Mouse (Mus musculus) embryonic stem cell, embryonic (primary cell): ENCODE results near the gene Pcdh9.

Experiments used
- CTCF ChIA-PET, 4 experiments: fragments of 300-600 bp in 2 of 4; fragments of 350-600 bp in 2 of 4; sonication (Branson Sonifier 250); formaldehyde crosslinking; loops; one replicate each; lab custom pipeline; 2022; ENCODE audit warnings: inconsistent platforms in 2 of 4; lab: Charles Lee
- POLR2A ChIA-PET, 4 experiments: fragments of 300-600 bp in 2 of 4; fragments of 350-600 bp in 2 of 4; sonication (Branson Sonifier 250); formaldehyde crosslinking; loops; one replicate each; lab custom pipeline; 2022; ENCODE audit warnings: antibody characterized with exemption in 4 of 4, inconsistent platforms in 1 of 4; lab: Charles Lee

Gene Pcdh9

GRCm38 (mm10) chr14:93890519-93891370 lies at the start of gene Pcdh9:
Pcdh9 (minus strand) TSS chr14:93890679.
- ChIA-PET POLR2A (interaction anchor here in 1 of 4 experiments (0.6 kb wide), 1 partner anchor 74 kb away, joined by 3 read pairs; no protein-coding TSS in a partner anchor), CTCF (no interaction called here)

GRCm38 (mm10) chr14:93906928-93907327 lies 16.4 kb upstream of the Pcdh9 start:
- CTCF ChIA-PET = no interaction called here

DNA sequence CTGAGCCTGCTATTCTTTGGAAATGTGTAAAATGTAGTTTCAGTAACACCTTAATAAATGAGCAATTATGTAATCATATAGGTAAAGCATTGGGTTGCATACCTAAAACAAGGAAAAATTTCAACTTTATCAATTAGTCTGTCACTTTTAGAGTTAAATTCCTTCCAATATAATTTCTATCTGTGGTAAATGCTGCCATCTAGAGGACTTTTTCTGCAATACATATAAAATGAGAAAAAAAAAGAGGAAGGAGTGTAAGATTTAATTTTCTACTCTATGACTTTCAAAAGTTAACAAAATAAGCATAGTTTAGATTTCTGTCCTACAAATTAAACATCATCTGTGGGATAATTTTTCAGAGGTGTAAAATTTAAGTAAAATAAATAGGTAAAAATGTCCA lies 8.1 kb upstream of the Pcdh9 start:
- POLR2A ChIA-PET = no interaction called here
- CTCF ChIA-PET = no interaction called here

More at GRCm38 (mm10) chr14:93906928-93907327, 16.4 kb upstream of the Pcdh9 start:
- POLR2A ChIA-PET = no interaction called here

DNA sequence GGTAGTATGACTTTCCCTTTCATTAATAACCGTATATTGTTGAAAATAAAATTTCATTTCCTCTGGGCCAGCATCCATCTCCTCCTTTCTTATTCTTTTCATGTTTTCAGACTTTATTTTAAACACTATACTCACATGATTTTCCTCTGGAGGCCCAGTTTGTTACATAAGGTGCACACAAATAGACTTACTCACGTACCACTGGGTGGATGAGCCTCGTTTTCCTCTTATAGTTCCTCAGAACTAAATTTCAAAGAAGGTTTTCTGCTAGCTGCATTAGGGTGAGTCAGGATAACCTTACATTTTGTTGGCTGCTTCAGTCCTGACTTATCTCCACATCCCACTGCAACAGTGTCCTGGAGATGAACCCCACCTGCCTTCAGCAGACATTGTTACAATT lies 4.7 kb upstream of the Pcdh9 start:
- ChIA-PET CTCF (no interaction called here), POLR2A (no interaction called here)

DNA sequence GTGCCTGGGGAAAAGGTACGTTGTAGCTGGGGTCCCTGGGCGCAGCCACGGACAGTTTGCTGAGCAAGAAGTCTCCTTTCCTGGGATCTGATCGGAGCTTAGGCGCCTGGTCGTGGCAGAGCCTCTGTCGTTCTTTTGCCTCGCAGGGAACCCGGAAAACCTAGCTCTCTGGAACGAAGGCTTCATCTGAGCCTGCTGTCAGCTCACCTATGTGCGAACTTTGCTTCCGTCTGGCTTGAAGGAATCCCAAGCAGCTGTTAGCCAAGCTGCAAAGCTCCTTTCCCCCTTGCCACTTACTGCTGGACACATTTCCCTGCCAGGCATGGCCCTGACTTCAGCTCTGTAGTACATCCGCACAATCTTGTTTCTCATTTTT lies 880 bp upstream of the Pcdh9 start:
- CTCF ChIA-PET = no interaction called here
- POLR2A ChIA-PET = no interaction called here

DNA sequence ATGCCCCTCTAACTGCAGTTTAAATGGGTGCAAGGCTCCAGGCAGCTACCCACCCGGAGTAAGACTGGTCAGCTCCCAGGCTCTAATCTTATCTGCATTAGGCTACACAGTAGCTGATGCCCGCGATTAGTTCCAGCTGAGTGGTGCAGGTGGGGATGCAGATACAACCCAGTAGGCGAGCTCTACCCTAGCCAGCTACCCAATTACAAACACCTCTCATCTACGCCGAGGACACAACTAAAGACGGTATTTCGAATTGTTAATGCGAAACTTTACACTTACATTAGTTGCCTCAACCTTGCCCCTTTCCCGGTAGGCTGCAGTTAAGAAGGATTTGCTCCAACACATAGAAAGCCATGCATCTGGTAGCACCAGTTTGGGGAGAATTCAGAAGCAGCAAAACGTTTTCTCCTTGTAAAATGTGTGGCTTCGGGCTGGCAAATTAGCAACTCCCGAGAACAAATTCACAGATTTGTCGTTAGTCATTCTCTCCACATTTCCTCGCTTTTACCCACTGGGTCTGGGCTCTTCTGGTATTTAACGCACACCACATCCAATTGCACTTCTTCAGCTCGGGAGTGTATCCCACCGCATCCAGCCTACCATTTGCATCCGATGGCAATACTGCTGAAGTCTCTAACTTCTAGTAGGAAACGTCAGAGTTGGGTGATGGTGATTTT lies 500 bp downstream of the Pcdh9 start:
- POLR2A ChIA-PET = interaction anchor here in 1 of 4 experiments (0.6 kb wide), 1 partner anchor 73 kb away, joined by 3 read pairs; no protein-coding TSS in a partner anchor

GRCm38 (mm10) chr14:93889231-93889630 lies 1.2 kb downstream of the Pcdh9 start:
- CTCF ChIA-PET = no interaction called here
- POLR2A ChIA-PET = interaction anchor here in 1 of 4 experiments (0.7 kb wide), 1 partner anchor 26 kb away, joined by 5 read pairs; no protein-coding TSS in a partner anchor

More for the DNA sequence above, 500 bp downstream of the Pcdh9 start:
- CTCF ChIA-PET = no interaction called here

- CTCF ChIA-PET = no interaction called here
- POLR2A ChIA-PET = interaction anchor here in 1 of 4 experiments (0.7 kb wide), 1 partner anchor 27 kb away, joined by 5 read pairs; no protein-coding TSS in a partner anchor
These were observed 2.1 kb downstream of the Pcdh9 start for GRCm38 (mm10) chr14:93888346-93888745.

GRCm38 (mm10) chr14:93887066-93887465 lies 3.4 kb downstream of the Pcdh9 start:
- POLR2A ChIA-PET = no interaction called here
- CTCF ChIA-PET = no interaction called here

DNA sequence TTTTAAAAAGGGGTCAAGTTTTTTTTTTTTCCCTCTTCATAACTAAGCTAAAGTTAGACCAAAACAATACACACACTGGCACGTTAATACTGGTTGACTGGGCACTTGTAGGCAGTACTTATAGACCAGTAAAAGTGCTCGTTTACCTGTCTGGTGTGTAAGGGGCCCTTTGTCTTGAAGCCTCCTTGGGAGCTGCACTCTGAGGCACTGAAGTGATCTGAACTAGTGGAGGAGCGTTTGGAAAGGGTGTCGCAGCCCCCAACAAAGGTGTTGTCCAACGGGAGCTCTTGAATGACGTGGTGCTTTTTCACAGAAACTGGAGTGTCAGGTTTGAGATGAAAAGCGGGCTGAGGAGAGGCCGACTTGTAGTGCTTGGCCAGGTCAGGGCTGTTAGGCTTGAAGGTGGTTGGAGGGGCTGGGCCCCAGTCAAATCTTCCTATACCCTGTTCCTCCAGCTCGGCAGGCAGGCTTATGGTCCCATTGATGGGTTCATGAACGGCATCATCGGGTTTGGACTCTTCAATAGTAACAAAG lies 4.9 kb downstream of the Pcdh9 start:
- POLR2A ChIA-PET = no interaction called here

GRCm38 (mm10) chr14:93884467-93884866 lies 6.0 kb downstream of the Pcdh9 start:
- CTCF ChIA-PET = no interaction called here

More for the DNA sequence above, 4.9 kb downstream of the Pcdh9 start:
- CTCF ChIA-PET = no interaction called here

GRCm38 (mm10) chr14:93880071-93880470 lies 10.4 kb downstream of the Pcdh9 start:
- POLR2A ChIA-PET = interaction anchor here in 1 of 4 experiments (0.5 kb wide), 1 partner anchor 158 kb away, joined by 4 read pairs; no protein-coding TSS in a partner anchor
- CTCF ChIA-PET = no interaction called here

More at GRCm38 (mm10) chr14:93884467-93884866, 6.0 kb downstream of the Pcdh9 start:
- POLR2A ChIA-PET = no interaction called here

GRCm38 (mm10) chr14:93875968-93876367 lies 14.5 kb downstream of the Pcdh9 start:
- ChIA-PET CTCF (no interaction called here), POLR2A (no interaction called here)

DNA sequence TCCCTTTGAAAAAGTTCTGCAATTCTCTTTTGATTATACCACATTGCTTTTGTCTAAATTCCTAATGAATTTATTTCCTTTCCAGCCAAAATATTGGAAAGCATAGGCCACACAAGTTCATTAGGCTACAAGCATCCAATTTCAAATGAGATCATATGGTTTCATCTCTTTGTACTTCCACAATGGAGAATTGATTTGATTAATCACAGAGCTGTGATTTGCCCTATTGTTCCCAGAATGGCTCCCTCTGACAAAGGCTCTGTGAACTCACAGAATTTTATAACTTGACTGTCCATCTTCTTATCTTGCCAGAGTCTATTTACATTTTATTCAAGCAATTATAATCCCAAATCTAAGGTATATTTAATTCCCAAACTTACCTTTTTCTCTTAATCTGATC lies 22.3 kb downstream of the Pcdh9 start:
- ChIA-PET POLR2A (no interaction called here), CTCF (no interaction called here)

- CTCF ChIA-PET = no interaction called here
These were observed 32.4 kb downstream of the Pcdh9 start for GRCm38 (mm10) chr14:93858069-93858468.

GRCm38 (mm10) chr14:93846091-93846677 lies 44.3 kb downstream of the Pcdh9 start:
- CTCF ChIA-PET = no interaction called here

More at GRCm38 (mm10) chr14:93858069-93858468, 32.4 kb downstream of the Pcdh9 start:
- POLR2A ChIA-PET = no interaction called here

GRCm38 (mm10) chr14:93842686-93843288 lies 47.7 kb downstream of the Pcdh9 start:
- POLR2A ChIA-PET = no interaction called here
- CTCF ChIA-PET = no interaction called here

More at GRCm38 (mm10) chr14:93846091-93846677, 44.3 kb downstream of the Pcdh9 start:
- POLR2A ChIA-PET = no interaction called here

DNA sequence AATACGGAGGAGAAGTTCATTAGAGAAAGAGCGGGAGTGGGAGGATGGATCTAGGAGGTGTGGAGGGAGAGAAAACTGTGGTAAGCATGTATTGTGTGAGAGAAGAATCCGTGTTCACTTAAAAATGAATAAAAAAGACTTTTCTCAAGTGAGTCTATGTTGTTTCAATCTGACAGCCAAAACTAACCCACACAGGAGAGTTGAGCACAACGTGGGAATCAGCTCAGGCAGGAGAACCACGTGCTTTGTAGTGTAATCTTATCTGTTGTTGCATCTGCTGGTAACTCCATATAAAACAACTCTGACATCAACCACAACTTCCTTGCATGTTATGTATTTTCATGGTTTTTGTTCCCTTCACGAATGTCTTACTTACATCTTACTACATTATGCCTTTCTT lies 58.0 kb downstream of the Pcdh9 start:
- ChIA-PET POLR2A (no interaction called here), CTCF (no interaction called here)

GRCm38 (mm10) chr14:93827159-93827558 lies 63.3 kb downstream of the Pcdh9 start:
- POLR2A ChIA-PET = interaction anchor here in 1 of 4 experiments (0.6 kb wide), 1 partner anchor 26 kb away, joined by 4 read pairs; no protein-coding TSS in a partner anchor
- CTCF ChIA-PET = no interaction called here
